Mouse (Mus musculus) common myeloid progenitor, adult 5-6 weeks (primary cell): ENCODE data around the gene Sult1e1. TPM values are rescaled to one million over a fixed set of nuclear protein-coding genes. Genes with fewer than 3 reads are reported as not detected.

ENCODE experiments used
- total RNA-seq: library from RNA; stranded (forward); fragments of 200-1000, 187-1606 nt; gene quantifications from 2 replicates; pipeline ENCODE4 v1.2.3, GENCODE M21; 2017

Sult1e1 gene
- total RNA-seq, 1 experiment from 2014 or later: not detected

Other genes with a start within 250 kb of the Sult1e1 start
- not detected in 2 replicates for gene Ugt2b38, start 167.4 kb downstream of the Sult1e1 start, total RNA-seq
- not detected in 2 replicates for gene Ugt2a2, start 109.3 kb downstream of the Sult1e1 start, total RNA-seq
- not detected in 2 replicates for gene Gm43638, start 104.8 kb downstream of the Sult1e1 start, total RNA-seq
- not detected in 2 replicates for gene Ugt2a1, start 100.7 kb downstream of the Sult1e1 start, total RNA-seq
- gene Sult1b1, start 53.4 kb downstream of the Sult1e1 start, total RNA-seq: not detected in 2 replicates
- not detected in 2 replicates for gene Sult1d1, start 22.6 kb downstream of the Sult1e1 start, total RNA-seq
- gene Csn1s1, start 74.6 kb upstream of the Sult1e1 start, total RNA-seq: not detected in 2 replicates
- gene Csn2, start 108.0 kb upstream of the Sult1e1 start, total RNA-seq: not detected in 2 replicates
- gene Csn1s2a, start 183.0 kb upstream of the Sult1e1 start, total RNA-seq: not detected in 2 replicates
- not detected in 2 replicates for gene Csn1s2b, start 216.5 kb upstream of the Sult1e1 start, total RNA-seq
- not detected in 2 replicates for gene Prr27, start 234.1 kb upstream of the Sult1e1 start, total RNA-seq